Mouse (Mus musculus) spleen, adult 2 months (tissue): ENCODE measurements around the gene Slc12a4.

ENCODE experiments used
- CTCF ChIP-seq: fragments of 200-500 bp; IDR thresholded peaks from 2 replicates; pipeline ENCODE4 v1.5.1; 2011; ENCODE audit warnings: mild to moderate bottlenecking, inconsistent platforms; ENCODE audit not compliant: insufficient read depth, insufficient read length, insufficient replicate concordance; ENCODE audit errors: extremely low read depth
- POLR2A ChIP-seq: fragments of 200-500 bp; IDR thresholded peaks from 2 replicates; pipeline ENCODE4 v1.6.1; 2011; ENCODE audit warnings: low read depth, low read length, inconsistent platforms

GRCm38 (mm10) chr8:105969367-105969766, 3.5 kb upstream of the Slc12a4 start:
- no peak for TF ChIP-seq CTCF
- TF ChIP-seq POLR2A, result no peak
